Mouse (Mus musculus) CH12F3 (cell line): ENCODE measurements around the gene Rnf224.

Source experiments
- in situ Hi-C: fragments of 300-500 bp; cut with MboI; formaldehyde crosslinking; loops from 2 replicates; pipeline ENCODE4 v1.14.3; 2020; ENCODE audit warnings: low sequenced_read_pairs

The Rnf224 gene

DNA sequence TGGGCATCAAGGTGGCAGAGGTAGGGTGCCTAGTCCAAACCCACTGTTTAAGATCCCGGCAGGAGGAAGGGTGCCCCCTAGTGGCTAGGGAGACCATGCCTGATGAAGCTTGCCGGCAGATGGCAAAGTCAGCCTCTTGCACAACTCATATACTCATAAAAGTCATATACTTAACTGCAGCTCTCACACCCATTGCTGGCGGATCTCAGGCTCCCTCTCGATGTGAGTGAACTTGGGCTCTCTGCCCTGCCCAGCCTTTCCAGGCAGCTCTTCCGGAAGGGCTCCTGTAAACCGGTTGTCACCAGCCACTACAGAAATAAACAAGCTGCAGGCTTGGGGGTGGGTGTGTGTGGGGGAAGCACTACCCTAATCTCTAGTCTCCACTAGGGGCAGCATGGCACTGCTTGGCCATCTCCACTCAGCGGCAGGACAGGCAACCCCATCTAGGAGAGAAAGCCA is 8.1 kb downstream of the Rnf224 start:
- in situ Hi-C loops, result no loop called here

- in situ Hi-C loops, result no loop called here
These were observed 9.2 kb downstream of the Rnf224 start for GRCm38 (mm10) chr2:25227406-25227805.

GRCm38 (mm10) chr2:25226864-25227263 is 9.7 kb downstream of the Rnf224 start:
- in situ Hi-C loops, result no loop called here

DNA sequence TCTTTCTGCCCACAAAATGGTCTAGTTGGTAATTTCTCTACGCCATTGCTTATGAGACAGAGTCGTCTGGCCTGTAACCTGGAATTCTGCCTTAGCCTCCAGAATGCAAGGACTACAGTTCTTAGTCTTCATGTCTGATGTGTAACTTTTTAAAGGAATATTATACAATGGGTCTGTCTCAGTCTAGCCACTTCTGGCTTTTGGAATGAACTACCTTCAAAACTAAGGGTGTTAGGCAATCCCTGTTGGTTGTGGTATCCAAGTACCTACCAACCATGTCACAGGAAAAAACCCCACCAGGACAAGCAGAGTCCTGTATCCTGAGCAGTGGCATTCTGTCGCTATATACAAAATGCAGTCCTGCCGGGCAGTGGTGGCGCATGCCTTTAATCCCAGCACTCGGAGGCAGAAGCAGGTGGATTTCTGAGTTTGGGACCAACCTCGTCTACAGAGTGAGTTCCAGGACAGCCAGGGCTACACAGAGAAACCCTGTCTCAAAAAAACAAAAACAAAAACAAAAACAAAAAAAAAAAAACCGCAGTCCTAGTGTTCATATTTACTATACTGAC is 10.7 kb downstream of the Rnf224 start:
- in situ Hi-C loops, result no loop called here

GRCm38 (mm10) chr2:25224766-25225752 is 11.5 kb downstream of the Rnf224 start:
- in situ Hi-C loops, result no loop called here

GRCm38 (mm10) chr2:25224492-25224765 is 12.2 kb downstream of the Rnf224 start, which contains the start of gene Tubb4b:
TSS of gene Tubb4b (minus strand) at chr2:25224702.
- in situ Hi-C loops, result no loop called here

DNA sequence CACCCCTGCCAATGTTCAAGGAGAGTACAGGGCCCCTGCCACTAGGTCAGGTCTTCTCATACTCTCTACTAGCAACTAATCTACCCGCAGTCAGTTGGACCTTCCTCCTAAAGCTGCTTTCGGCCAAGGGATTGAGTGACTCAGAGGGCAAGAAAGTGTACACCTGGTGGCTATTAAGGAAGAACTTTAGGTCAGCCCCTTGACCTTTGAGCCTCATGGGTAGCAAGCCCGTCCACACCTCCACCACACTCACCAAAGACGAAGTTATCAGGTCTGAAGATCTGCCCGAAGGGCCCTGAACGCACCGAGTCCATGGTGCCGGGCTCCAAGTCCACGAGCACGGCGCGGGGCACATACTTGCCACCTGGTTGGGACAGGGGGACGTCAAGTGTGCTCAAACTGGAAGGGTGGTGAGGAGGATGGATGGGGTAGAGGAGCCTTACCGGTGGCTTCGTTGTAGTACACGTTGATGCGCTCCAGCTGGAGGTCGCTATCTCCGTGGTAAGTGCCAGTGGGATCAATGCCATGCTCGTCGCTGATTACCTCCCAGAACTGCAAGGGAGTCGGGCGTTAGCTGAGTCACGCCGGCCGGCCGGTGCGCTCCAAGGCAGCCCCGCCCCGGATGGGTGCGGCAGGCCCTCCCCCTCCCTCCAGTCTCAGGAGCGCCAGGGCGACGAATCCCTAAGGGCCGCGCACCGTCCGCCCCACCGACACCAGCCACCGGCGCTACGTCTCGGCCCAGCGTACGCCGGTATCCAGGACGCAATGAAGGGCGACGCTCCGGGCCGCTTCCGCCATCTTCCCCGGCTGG is 12.7 kb downstream of the Rnf224 start:
- in situ Hi-C loops, result no loop called here

DNA sequence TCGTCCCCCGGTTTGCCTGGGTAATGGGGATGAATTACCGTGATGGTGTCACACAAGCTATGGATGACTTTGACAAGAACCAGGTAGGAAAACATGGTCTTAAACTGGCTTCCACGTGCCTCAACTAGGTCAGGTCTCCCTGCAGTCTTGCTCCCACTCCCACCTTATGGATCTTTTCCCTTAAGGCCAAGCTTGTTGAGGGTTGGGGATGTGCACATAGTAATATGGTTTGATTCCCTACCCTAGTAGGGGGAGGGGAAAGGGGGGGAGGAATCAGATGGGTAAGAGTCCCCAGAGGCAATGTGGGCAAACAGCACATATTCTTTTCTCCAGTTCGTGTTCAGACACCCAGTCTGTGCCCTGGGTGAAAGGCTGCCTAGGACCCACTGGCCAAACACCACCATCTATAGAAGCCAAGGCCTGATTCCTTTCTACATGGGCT is 15.2 kb downstream of the Rnf224 start:
- in situ Hi-C loops, result no loop called here

- in situ Hi-C loops, result no loop called here
These were observed 18.1 kb downstream of the Rnf224 start, which contains the start of gene Fam166a for GRCm38 (mm10) chr2:25218445-25218844. TSS of gene Fam166a (plus strand) at chr2:25218745.

GRCm38 (mm10) chr2:25217666-25218065 is 18.9 kb downstream of the Rnf224 start:
- in situ Hi-C loops, result no loop called here

- in situ Hi-C loops, result no loop called here
These were observed 22.1 kb downstream of the Rnf224 start, which contains the start of gene Stpg3 for GRCm38 (mm10) chr2:25214444-25214843. TSS of gene Stpg3 (minus strand) at chr2:25214637.

GRCm38 (mm10) chr2:25213266-25213865 is 23.2 kb downstream of the Rnf224 start:
- in situ Hi-C loops, result no loop called here

- in situ Hi-C loops, result no loop called here
These were observed 25.4 kb downstream of the Rnf224 start, which contains the start of gene Nelfb for GRCm38 (mm10) chr2:25211121-25211670. TSS of gene Nelfb (minus strand) at chr2:25211489.

GRCm38 (mm10) chr2:25210686-25211085 is 25.9 kb downstream of the Rnf224 start:
- in situ Hi-C loops, result no loop called here

DNA sequence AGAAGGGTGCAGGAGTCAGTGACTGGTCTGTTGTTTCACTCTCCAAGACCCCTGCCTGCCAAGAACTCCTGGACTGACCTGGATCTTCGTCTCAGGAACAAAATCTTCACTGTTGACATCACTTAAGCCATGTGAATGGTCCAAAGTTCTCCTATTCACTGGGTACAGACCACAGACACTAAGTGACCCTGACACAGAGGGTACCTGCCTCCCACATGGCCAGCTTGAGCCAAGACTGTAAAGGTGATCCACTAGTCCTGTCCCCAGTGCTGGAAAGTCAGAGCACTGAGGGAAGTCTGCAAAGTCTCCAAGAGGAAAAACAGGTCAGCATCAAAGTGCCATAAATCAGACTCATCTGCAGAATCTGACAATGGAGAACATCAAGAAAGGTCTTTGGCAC is 29.0 kb downstream of the Rnf224 start:
- in situ Hi-C loops, result no loop called here

- in situ Hi-C loops, result no loop called here
These were observed 32.9 kb downstream of the Rnf224 start for GRCm38 (mm10) chr2:25203631-25204214.

GRCm38 (mm10) chr2:25200631-25201030 is 36.0 kb downstream of the Rnf224 start:
- in situ Hi-C loops, result no loop called here

DNA sequence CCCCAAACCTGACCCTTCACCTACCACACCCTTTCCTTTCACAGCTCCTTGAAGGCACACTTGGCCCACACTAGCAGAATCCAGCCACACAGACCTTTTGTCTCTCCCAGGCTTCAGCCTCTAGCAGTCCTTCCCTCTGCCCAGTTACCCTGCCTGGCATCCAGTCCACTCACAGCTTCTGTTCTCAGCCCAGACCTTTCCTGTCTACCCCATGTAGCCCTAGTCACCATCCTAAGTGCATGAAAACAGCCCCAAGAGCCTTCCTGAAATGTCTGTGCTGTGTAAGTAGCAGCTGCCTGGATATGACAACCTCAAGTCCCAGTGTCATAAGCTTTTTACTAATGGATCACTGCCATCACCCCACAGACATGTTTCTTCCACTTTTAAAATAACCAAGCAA is 38.6 kb downstream of the Rnf224 start:
- in situ Hi-C loops, result no loop called here

GRCm38 (mm10) chr2:25197191-25197590 is 39.4 kb downstream of the Rnf224 start:
- in situ Hi-C loops, result no loop called here
